Mouse (Mus musculus) 3T3-L1 (cell line): ENCODE data around the gene Map3k5.

Experiments used
- DNase-seq: peaks from one replicate; pipeline ENCODE4 v3.0.0-alpha.2; 2015; ENCODE audit warnings: low read depth, low spot score

The Map3k5 gene

GRCm38 (mm10) chr10:20104271-20104931 is 170.1 kb downstream of the Map3k5 start:
- peak; percentile 98 for DNase-seq

DNA sequence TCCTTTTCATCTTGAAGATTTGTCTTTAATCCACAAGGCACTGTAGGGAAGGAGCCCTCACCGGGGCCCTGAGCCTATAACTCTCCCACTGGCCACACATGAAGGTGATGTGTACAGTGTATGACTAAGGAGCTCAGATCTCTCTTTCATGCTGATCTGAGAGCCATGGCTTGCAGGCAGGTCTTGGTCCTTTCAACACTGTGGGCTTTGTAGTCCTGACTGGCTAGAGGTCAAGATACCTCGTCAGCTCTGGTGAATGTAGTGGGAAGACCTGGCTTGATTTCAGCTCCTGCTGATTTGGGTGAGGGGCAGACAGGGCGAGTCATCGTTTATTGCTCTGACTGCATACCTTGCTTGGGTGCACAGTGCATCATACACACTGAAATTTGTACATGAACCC is 171.3 kb downstream of the Map3k5 start:
- DNase-seq: peak; percentile 61

DNA sequence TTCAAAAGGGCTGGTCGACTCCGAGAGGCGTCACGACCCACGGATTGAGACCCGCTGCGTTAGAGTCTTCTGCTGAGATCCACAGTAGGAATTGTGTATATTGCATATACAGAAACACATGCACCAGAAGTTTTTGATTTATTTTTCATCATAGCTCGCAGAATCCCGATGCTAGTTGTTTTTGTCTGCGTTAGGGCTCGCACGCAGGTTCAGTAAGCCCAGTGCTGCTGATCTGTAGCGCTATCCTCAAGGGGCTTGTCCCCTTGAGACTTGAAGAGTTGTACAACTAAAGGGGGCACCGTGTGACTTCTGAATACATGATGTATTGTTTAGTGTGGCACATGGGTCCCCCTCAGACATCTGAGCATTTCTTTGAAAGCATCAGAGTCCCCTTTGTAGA is 172.8 kb downstream of the Map3k5 start:
- no peak for DNase-seq

DNA sequence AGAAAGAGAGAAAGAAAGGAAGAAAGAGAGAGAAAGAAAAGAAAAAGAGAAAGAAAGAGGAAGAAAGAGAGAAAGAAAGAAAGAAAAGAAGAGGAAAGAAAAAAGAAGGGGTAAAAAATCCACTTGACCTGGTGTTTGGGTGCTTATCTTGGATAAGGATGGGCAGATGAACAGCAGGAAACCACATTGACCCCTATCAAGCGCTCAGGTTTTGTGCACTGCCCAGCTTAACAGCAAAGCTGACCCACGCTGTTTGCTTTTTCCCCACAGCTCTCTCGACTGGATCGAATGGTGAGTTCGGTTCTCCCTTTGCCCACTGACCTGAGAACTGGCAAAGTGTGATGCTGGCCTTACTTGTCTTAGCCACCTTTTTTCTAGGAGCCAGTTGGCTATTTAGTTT is 177.2 kb downstream of the Map3k5 start:
- no peak for DNase-seq

- DNase-seq: no peak
Observed at GRCm38 (mm10) chr10:20112026-20112973, 178.0 kb downstream of the Map3k5 start.

- peak; percentile 47 for DNase-seq
Observed at GRCm38 (mm10) chr10:20119504-20120425, 185.5 kb downstream of the Map3k5 start.

- peak; percentile 23 for DNase-seq
Observed at GRCm38 (mm10) chr10:20121981-20122380, 187.7 kb downstream of the Map3k5 start.

- peak; percentile 80 for DNase-seq
Observed at GRCm38 (mm10) chr10:20123401-20123800, 189.1 kb downstream of the Map3k5 start.

DNA sequence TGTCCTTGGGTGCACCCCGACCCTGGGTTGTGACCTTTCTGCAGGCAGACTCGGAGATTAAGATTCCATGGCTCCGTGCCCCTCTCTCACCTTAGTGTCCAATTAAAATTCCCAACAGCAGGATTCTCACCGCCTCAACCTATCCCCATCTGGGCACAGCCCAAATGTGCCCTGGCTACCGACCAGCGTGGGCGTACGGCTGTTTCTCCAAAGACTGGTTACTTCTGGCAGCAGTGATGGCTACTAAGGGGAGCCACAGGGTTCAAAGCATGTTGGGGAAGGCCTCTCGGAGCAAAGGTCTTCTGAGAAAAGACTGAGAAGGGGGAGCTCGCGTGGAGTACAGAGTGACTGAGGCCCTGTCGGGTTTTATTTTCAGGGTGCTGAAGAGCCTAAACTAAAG is 190.3 kb downstream of the Map3k5 start:
- no peak for DNase-seq

DNA sequence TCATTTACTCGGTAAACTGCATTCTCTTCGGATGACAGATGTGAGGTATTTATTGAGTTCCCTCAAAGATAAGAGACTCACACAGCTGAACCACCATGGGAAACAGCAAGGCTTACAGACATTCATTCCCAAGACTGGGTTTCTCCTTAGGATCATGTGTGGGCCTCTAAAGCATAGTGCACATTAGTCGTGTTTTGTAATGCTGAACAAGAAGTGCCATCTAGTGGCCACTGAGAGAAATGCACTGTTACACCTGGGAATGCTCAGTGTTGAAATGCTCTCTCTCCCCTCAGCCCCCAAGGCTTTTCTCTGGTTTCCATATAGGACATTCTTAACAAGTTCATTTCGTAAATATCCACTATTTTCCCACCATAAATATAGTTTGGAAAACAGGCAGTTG is 191.0 kb downstream of the Map3k5 start:
- peak; percentile 82 for DNase-seq

DNA sequence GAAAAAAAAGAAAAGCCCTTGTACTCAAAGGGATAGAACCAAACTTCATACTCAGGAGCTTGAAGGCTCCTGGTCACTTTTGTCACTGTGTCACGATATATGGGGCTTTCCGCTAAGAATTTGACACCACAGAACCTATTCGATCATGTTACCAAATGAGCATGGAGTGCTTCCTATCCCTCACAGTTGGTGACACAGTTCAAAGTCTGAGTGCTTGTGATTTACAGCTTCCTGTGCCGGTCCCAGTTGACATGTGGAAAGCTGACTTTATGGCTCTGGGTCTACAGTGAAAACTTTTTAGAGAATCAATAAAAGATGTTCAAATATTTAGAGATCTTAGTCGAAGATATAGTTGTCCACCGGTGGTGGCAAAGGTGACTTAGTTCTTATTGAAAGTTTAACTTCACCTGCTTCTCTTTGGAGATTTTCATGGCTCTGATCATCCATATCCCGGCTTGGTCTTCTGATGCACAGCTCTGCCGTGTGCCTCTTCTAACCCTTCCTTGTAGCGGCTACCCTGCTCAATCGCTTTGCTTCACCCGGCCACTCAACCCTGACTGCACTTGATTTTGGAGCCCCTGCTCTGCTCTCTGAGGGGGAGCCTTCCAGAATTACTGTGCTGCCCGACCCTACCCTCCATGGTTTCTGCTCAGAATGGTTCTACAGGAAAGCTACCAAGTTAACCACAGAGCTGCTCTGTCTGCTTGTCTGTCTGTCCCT is 198.8 kb downstream of the Map3k5 start:
- DNase-seq: no peak

DNA sequence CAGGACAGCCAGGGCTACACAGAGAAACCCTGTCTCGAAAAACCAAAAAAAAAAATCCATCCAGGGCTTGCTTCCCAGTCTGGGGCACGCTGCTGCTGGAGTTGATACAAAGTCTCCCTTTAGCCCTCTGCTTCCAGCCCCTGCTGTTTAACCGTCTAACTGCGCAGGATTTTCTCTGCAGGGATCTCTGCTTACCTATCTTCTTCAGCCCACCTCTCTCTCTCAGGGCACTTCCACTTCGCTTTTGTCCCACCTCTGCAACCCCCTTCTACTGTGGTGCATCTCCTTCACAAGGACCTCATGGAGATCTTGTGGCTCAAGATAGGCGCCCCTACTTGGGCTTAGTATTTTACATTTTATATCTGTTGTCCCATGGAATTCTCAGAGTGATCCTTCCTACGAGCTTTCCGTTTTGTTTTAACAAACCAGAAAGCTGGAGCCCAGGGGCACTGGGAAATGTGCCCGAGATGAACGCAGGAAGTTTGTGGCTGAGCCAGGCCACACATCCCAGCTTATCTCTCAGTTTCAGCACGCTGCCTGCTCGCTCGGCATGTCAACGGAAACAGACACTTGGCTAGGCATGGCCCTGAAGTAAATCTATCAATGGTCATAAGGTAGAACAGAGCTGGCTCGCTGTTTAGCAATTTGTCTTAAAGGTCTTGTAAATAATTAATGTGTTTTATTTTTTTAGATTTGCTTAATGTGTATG is 201.2 kb downstream of the Map3k5 start:
- DNase-seq: no peak

- no peak for DNase-seq
Observed at GRCm38 (mm10) chr10:20136505-20136904, 202.2 kb downstream of the Map3k5 start.

- no peak for DNase-seq
Observed at GRCm38 (mm10) chr10:20141376-20141775, 207.1 kb downstream of the Map3k5 start.

DNA sequence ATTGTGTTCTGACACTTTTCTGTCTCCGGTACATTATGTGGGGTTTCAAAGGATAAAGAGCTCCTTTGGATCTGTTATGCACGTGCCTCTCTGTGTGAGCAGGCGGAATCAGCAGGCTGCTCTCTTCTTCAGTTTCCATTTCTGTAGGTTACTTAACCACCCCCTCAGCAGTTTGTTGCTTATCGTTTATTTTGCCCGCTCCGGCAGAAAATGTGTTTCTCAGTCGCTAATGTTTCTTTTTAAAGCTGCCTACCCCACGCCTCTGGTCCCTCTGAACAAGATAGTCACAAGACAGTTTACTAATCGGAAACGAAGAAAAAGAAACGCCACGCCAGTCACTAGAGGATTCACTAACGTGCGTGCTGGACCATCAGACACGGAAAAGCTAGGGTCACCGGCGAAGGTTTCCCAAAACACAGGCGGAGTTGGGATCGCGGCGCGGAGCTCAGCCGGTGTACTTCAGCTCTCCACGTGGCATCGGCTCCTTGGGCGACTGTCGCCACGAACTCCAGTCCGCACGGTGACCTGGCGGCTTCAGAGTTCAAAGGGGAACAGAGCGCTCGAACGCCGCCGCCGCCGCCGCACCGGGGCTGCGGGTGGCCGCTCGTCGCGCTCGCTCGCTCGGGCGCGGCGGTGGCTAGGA is 214.0 kb downstream of the Map3k5 start, which contains the start of gene Map7:
Map7 (plus strand) TSS at position 342 of the 643 bp plus-strand sequence.
- DNase-seq: no peak

DNA sequence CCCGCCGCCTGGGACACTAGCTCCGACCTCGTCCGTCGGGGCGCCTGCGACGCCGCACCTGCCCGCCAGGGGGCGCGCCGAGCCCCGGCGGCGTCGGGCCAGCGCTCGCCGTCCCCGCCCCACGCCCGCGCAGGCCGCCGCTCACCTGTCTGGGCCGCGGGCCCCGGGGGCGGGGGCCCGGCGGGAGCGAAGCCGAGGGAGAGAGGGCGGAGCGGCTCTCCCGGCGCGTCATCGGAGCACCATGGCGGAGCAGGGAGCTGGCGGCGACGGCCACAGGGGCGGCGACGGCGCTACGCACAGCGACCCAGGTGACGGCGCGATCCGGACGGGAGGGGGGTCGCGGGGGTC is 214.5 kb downstream of the Map3k5 start:
- no peak for DNase-seq

- no peak for DNase-seq
Observed at GRCm38 (mm10) chr10:20149121-20149834, 215.0 kb downstream of the Map3k5 start.

- no peak for DNase-seq
Observed at GRCm38 (mm10) chr10:20149835-20150355, 215.6 kb downstream of the Map3k5 start.

- peak; percentile 22 for DNase-seq
Observed at GRCm38 (mm10) chr10:20152131-20152530, 217.9 kb downstream of the Map3k5 start.
